Mouse (Mus musculus) T-helper 1 cell (primary cell): ENCODE measurements at regions not wholly inside any gene's neighbourhood (a gene's known extent, or its start where the extent isn't known, plus 50 kb on each side); places are given as distances from the start of the nearest gene placed in this dataset.

Source experiments
- in situ Hi-C: fragments of 300-600 bp; cut with MboI, MseI; formaldehyde crosslinking; loops from one replicate; pipeline ENCODE4 v1.15.1; 2025; ENCODE audit warnings: high pct_unique_total_duplicates

DNA sequence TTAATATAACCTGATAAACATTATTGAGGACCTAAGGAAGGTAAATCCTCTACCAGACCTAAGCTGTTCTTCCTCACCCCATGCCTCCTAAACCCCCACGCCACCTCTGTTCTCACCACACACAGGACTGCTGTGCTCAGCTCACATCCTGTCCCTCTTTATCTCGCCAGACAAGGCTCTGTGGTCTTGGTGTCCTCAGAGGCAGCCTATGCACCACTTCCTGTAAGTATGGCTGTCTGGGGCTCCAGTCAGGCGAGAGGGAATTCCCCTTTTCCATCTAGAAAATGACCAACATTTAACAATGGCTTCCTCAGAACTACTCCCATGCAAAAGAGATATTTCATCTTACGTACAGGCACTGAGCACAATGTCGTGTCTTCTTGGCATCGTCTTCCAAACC lies 86.2 kb upstream of the Dhrs4 start:
- in situ Hi-C loops = no loop called here

DNA sequence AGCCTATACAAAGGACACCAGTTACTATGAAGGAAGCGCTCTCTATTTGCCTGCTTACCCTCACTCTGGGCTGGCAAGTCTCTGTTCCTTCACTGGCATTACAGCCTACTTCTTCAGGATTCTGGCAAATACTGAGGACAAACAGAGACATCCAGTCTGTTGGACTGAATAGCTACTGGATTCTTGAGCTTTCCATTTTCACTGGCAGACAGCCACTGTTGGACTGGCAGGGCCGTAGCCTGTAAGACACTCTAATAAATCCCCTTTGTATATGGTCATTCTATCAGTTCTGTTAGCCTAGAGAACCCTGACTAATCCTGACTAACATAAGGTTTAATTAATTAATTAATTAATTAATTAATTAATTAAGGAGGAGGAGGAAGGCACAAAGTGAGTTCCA lies 72.4 kb upstream of the Dhrs4 start:
- in situ Hi-C loops = no loop called here
